Mouse (Mus musculus) heart, postnatal 0 days (tissue): ENCODE data around the gene Grm8. TPM values are rescaled to one million over a fixed set of nuclear protein-coding genes. Genes with fewer than 3 reads are reported as not detected.
"Not testable (repeated sequence)": the region's sequence is repeated elsewhere in the genome, so short reads cannot be mapped to it uniquely, and the experiment has no call there.

Source experiments
- ATAC-seq: fragments of 200-750 bp; cut with Nextera tagmentation; 2 replicates; pipeline ENCODE4 v1.8.0; 2017; ENCODE audit warnings: low read depth, moderate number of reproducible peaks, moderate library complexity; ENCODE audit not compliant: insufficient read depth
- DNase-seq: peaks from one replicate; pipeline ENCODE4 v3.0.0-alpha.2; 2016; ENCODE audit warnings: low spot score
- H3K27ac ChIP-seq: fragments of 300-500 bp; sonication (generic); 2 replicates; pipeline ENCODE4 v1.5.1; 2014; ENCODE audit warnings: low read depth, mild to moderate bottlenecking
- H3K27me3 ChIP-seq: fragments of 300-500 bp; sonication (generic); 2 replicates; pipeline ENCODE4 v1.6.1; 2014; ENCODE audit warnings: low read length, mixed read lengths; ENCODE audit not compliant: control insufficient read depth, insufficient read depth
- H3K36me3 ChIP-seq: fragments of 300-500 bp; sonication (generic); replicated peaks from 2 replicates; pipeline ENCODE4 v1.6.1; 2014; ENCODE audit warnings: low read length, mixed read lengths; ENCODE audit not compliant: control insufficient read depth, insufficient read depth
- H3K4me1 ChIP-seq: fragments of 300-500 bp; sonication (generic); 2 replicates; pipeline ENCODE4 v1.6.1; 2014; ENCODE audit warnings: antibody characterized with exemption; ENCODE audit not compliant: control insufficient read depth, insufficient read depth
- H3K4me2 ChIP-seq: fragments of 300-500 bp; sonication (generic); 2 replicates; pipeline ENCODE4 v1.6.1; 2014; ENCODE audit warnings: low read depth, mild to moderate bottlenecking, low read length, moderate library complexity
- H3K4me3 ChIP-seq: fragments of 300-500 bp; sonication (generic); 2 replicates; pipeline ENCODE4 v1.5.1; 2014; ENCODE audit warnings: low read depth, low read length
- H3K9ac ChIP-seq: fragments of 300-500 bp; sonication (generic); replicated peaks from 2 replicates; pipeline ENCODE4 v1.6.1; 2014; ENCODE audit warnings: low read depth, low read length, mixed read lengths
- H3K9me3 ChIP-seq: fragments of 300-500 bp; sonication (generic); replicated peaks from 2 replicates; pipeline ENCODE4 v1.6.1; 2016; ENCODE audit warnings: low read length; ENCODE audit not compliant: control insufficient read depth
- CTCF ChIP-seq: IDR thresholded peaks from 2 replicates; pipeline ENCODE4 v1.5.1; 2016; ENCODE audit warnings: antibody characterized with exemption, control low read depth, low read depth
- EP300 ChIP-seq: IDR thresholded peaks from 2 replicates; pipeline ENCODE4 v1.6.1; 2016; ENCODE audit warnings: antibody characterized with exemption, low read depth
- WGBS: fragments of 180-500 bp; shearing (Covaris S2); extraction: QIAGEN DNeasy Blood & Tissue Kit; methylation state at CpG from one replicate; pipeline ENCODE4 v1.1.7; 2014; 5-methylcytosine and 5-hydroxymethylcytosine counted together
- polyA plus RNA-seq: library from polyadenylated mRNA; unstranded; fragments of >200 nt; fragmentation: Nextera tagmentation; extraction: Ambion mirVana; gene quantifications from 2 replicates; pipeline ENCODE4 v1.2.1, GENCODE M21; 2015
- total RNA-seq: library from RNA; depleted of rRNA; stranded (reverse); fragments of >200 nt; gene quantifications from 2 replicates; pipeline ENCODE4 v1.2.3, GENCODE M21; 2014; ENCODE audit warnings: low replicate concordance

Grm8 gene
- total and polyA plus RNA-seq, 2 experiments from 2014 or later: not detected

GRCm38 (mm10) chr6:27885786-27886185 lies 249.2 kb downstream of the Grm8 start:
- H3K4me3 ChIP-seq: no peak overlapping the region
- ATAC-seq (no peak), DNase-seq (no peak)
- no peaks in the 10 kb centered on the region for H3K9me3 ChIP-seq
- no peak overlapping the region for H3K27ac ChIP-seq
- no peaks in the 10 kb centered on the region for H3K36me3 ChIP-seq
- no peak overlapping the region for H3K4me2 ChIP-seq
- H3K27me3 ChIP-seq: no peaks in the 10 kb centered on the region
- TF ChIP-seq EP300: no peak
- TF ChIP-seq CTCF: no peak
- no peak overlapping the region for H3K9ac ChIP-seq
- 48% methylated on average over 1 of the region's 1 CpGs for WGBS
- H3K4me1 ChIP-seq: no peaks in the 10 kb centered on the region

- ATAC-seq (no peak), DNase-seq (no peak)
- Histone ChIP-seq H3K4me2 (no peak overlapping the region), H3K4me3 (no peak overlapping the region), H3K9ac (no peak overlapping the region), H3K4me1 (no peaks in the 10 kb centered on the region), H3K9me3 (no peaks in the 10 kb centered on the region), H3K36me3 (no peaks in the 10 kb centered on the region), H3K27me3 (no peaks in the 10 kb centered on the region), H3K27ac (no peak overlapping the region)
- no peak for TF ChIP-seq CTCF
- TF ChIP-seq EP300: no peak
- WGBS: 35% methylated on average over 1 of the region's 1 CpGs
Measured at GRCm38 (mm10) chr6:27849644-27850043, 285.3 kb downstream of the Grm8 start.

- no peak overlapping the region for H3K4me2 ChIP-seq
- WGBS: 80% methylated on average over 1 of the region's 1 CpGs
- no peak for TF ChIP-seq CTCF
- no peak for TF ChIP-seq EP300
Measured at GRCm38 (mm10) chr6:27836159-27836558, 298.8 kb downstream of the Grm8 start.

GRCm38 (mm10) chr6:27819735-27820134 lies 315.2 kb downstream of the Grm8 start:
- H3K4me3 ChIP-seq, H3K4me2 ChIP-seq, DNase-seq, ATAC-seq, H3K4me1 ChIP-seq, H3K27me3 ChIP-seq, H3K9me3 ChIP-seq, H3K36me3 ChIP-seq, H3K27ac ChIP-seq, H3K9ac ChIP-seq: not testable (repeated sequence)
- 85% methylated on average over 2 of the region's 2 CpGs for WGBS

More at GRCm38 (mm10) chr6:27836159-27836558, 298.8 kb downstream of the Grm8 start:
- Histone ChIP-seq H3K4me3 (no peak overlapping the region), H3K4me1 (no peaks in the 10 kb centered on the region), H3K9me3 (no peaks in the 10 kb centered on the region), H3K27me3 (no peaks in the 10 kb centered on the region), H3K9ac (no peak overlapping the region), H3K36me3 (no peaks in the 10 kb centered on the region), H3K27ac (no peak overlapping the region)
- no peak for ATAC-seq
- no peak for DNase-seq

GRCm38 (mm10) chr6:27812789-27813188 lies 322.2 kb downstream of the Grm8 start:
- 73% methylated on average over 5 of the region's 5 CpGs for WGBS
- Histone ChIP-seq H3K4me2 (no peak overlapping the region), H3K9ac (no peak overlapping the region), H3K27ac (no peak overlapping the region), H3K27me3 (no peaks in the 10 kb centered on the region), H3K4me1 (no peaks in the 10 kb centered on the region), H3K36me3 (no peaks in the 10 kb centered on the region), H3K4me3 (no peak overlapping the region), H3K9me3 (no peaks in the 10 kb centered on the region)
- ATAC-seq: no peak
- no peak for DNase-seq
- TF ChIP-seq CTCF (no peak), EP300 (no peak)

GRCm38 (mm10) chr6:27809996-27810395 lies 325.0 kb downstream of the Grm8 start:
- Histone ChIP-seq H3K4me3 (no peak overlapping the region), H3K9me3 (no peaks in the 10 kb centered on the region), H3K27ac (no peak overlapping the region), H3K36me3 (no peaks in the 10 kb centered on the region), H3K9ac (no peak overlapping the region), H3K27me3 (no peaks in the 10 kb centered on the region), H3K4me1 (no peaks in the 10 kb centered on the region), H3K4me2 (no peak overlapping the region)
- TF ChIP-seq CTCF (no peak), EP300 (no peak)
- no peak for ATAC-seq
- no peak for DNase-seq
- WGBS: 74% methylated on average over 6 of the region's 6 CpGs
